Mouse (Mus musculus) liver, embryonic 16.5 days (tissue): Measurements from ENCODE around the gene 1700021F05Rik. TPM values are rescaled to one million over a fixed set of nuclear protein-coding genes. Genes with fewer than 3 reads are reported as not detected.

Source experiments
- ATAC-seq: fragments of 200-750 bp; cut with Nextera tagmentation; 2 replicates; pipeline ENCODE4 v1.8.0; 2017; ENCODE audit warnings: low read depth, mild to moderate bottlenecking, moderate number of reproducible peaks, moderate library complexity
- H3K27ac ChIP-seq: fragments of 300-500 bp; sonication (generic); 2 replicates; pipeline ENCODE4 v1.5.1; 2014; ENCODE audit warnings: mild to moderate bottlenecking, low read length
- H3K27me3 ChIP-seq: fragments of 300-500 bp; sonication (generic); 2 replicates; pipeline ENCODE4 v1.6.1; 2014; ENCODE audit warnings: low read depth, low read length, mixed read lengths; ENCODE audit not compliant: control insufficient read depth, insufficient read depth
- H3K36me3 ChIP-seq: fragments of 300-500 bp; sonication (generic); 2 replicates; pipeline ENCODE4 v1.6.1; 2014; ENCODE audit warnings: mild to moderate bottlenecking; ENCODE audit not compliant: control insufficient read depth, insufficient read depth
- H3K4me1 ChIP-seq: fragments of 300-500 bp; sonication (generic); 2 replicates; pipeline ENCODE4 v1.6.1; 2014; ENCODE audit warnings: low read depth, low read length, mixed read lengths; ENCODE audit not compliant: control insufficient read depth
- H3K4me2 ChIP-seq: fragments of 300-500 bp; sonication (generic); 2 replicates; pipeline ENCODE4 v1.6.1; 2014; ENCODE audit warnings: low read depth, low read length, mixed read lengths
- H3K4me3 ChIP-seq: fragments of 300-500 bp; sonication (generic); 2 replicates; pipeline ENCODE4 v1.5.1; 2014; ENCODE audit warnings: low read depth, mild to moderate bottlenecking, low read length
- H3K9ac ChIP-seq: fragments of 300-500 bp; sonication (generic); 2 replicates; pipeline ENCODE4 v1.6.1; 2014; ENCODE audit warnings: low read depth, low read length
- H3K9me3 ChIP-seq: fragments of 300-500 bp; sonication (generic); replicated peaks from 2 replicates; pipeline ENCODE4 v1.6.1; 2016; ENCODE audit warnings: low read length; ENCODE audit not compliant: control insufficient read depth
- WGBS: fragments of 180-500 bp; shearing (Covaris S2); extraction: QIAGEN DNeasy Blood & Tissue Kit; methylation state at CpG from one replicate; pipeline ENCODE4 v1.1.7; 2014; ENCODE audit not compliant: insufficient replicate concordance; 5-methylcytosine and 5-hydroxymethylcytosine counted together
- polyA plus RNA-seq: library from polyadenylated mRNA; unstranded; fragments of >200 nt; fragmentation: Nextera tagmentation; extraction: Ambion mirVana; gene quantifications from 2 replicates; pipeline ENCODE4 v1.2.1, GENCODE M21; 2015

Gene 1700021F05Rik
- polyA plus RNA-seq, 1 experiment from 2014 or later: 21.6 TPM

DNA sequence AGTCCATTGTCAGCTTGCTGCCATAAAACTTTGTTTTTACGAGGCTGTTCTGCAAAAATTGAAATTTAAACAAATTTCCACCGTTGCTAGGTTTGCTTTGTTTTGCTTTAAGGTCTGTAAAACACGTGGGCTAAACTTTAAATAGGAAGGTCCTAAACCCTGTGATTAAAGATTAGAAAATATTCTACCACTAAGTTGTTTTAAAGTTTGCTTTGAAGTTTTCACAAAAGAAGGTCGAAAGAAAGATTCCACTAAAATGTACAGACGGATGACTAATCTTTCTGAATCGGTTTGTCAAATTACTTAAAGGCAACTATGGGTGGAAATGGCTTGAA, 37.2 kb upstream of the 1700021F05Rik start, which contains the start of gene Cd24a:
Cd24a (plus strand) TSS at position 288 of the 335 bp plus-strand sequence.
- ATAC-seq: no peak
- no peaks in the 10 kb centered on the region for H3K9me3 ChIP-seq
- H3K27me3 ChIP-seq: no peaks in the 10 kb centered on the region
- WGBS: 2% methylated on average over 6 of the region's 6 CpGs
- peaks cover 30% of the 10 kb centered on the region for H3K4me1 ChIP-seq
- peak within 1 kb of the TSS; percentile 87 for H3K4me2 ChIP-seq
- peaks cover 26% of the 10 kb centered on the region for H3K36me3 ChIP-seq
- H3K9ac ChIP-seq: peak within 1 kb of the TSS; percentile 99
- H3K4me3 ChIP-seq: peak within 1 kb of the TSS; percentile 94
- peak within 1 kb of the TSS; percentile 98 for H3K27ac ChIP-seq

DNA sequence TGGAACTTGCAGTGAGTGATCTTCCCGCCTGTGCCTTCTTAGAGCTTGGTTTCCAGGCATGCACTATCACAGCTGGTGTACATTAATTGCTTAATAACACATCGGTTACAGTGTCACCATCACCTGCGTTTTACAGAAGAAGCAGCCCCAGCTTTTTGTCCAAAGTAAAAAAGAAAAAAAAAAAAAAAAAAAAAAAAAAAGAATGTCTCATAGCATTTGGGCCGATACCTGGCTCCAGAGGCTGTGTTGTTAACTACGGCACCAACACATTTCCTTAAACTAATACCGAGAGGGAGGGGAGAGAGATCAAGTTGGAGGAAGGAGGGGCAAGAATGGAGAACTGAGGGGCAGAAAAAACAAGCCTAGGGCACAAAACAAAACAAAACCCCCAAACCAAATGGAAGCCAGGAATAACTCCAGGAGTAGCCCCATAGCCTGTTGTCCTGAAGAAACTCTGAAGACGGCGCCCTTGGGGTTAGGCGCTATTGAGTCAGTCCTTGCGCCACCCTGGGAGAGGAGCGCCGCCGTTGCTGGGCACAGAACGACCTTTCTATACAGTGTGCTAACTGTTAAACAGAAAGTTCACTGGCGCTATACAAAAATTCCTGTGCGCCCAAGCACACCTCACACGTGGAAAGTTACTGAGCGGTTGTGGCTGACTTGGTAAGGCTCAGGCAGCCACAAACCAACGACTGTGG, 36.7 kb upstream of the 1700021F05Rik start:
- peak overlapping the region; percentile 94 for H3K4me3 ChIP-seq
- peak; percentile 10; the same call in 1 of the 2 replicates for ATAC-seq
- H3K27me3 ChIP-seq: no peaks in the 10 kb centered on the region
- H3K4me2 ChIP-seq: peak overlapping the region; percentile 87
- peaks cover 20% of the 10 kb centered on the region for H3K36me3 ChIP-seq
- H3K9ac ChIP-seq: peak overlapping the region; percentile 99
- 20% methylated on average over 19 of the region's 19 CpGs for WGBS
- H3K9me3 ChIP-seq: no peaks in the 10 kb centered on the region
- H3K4me1 ChIP-seq: peaks cover 26% of the 10 kb centered on the region
- peak overlapping the region; percentile 98 for H3K27ac ChIP-seq

DNA sequence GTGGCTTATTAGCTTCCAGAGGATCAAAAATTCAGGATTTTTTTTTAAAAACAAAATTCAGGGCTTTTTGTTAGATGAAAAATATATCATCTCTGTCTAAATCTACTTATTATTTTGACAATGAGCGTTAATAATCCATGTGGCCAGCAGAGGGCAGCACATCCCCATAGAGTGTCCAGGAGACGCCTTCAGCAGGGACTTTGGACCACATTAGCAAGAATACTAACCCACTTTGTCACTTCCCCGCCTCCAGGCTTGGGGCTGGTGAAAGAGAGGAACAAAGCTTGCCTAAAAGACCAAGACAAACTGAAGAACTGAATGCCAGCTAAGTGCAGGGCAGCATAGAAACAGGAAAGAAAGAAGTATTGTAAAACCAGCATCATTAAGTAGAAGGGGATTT, 34.2 kb upstream of the 1700021F05Rik start:
- Histone ChIP-seq H3K36me3 (no peaks in the 10 kb centered on the region), H3K4me3 (no peak overlapping the region), H3K9me3 (no peaks in the 10 kb centered on the region), H3K27ac (0 out of 2 replicates have a peak overlapping the region, but pooled peaks have one; percentile 5), H3K9ac (no peak overlapping the region; the same call in 1 of the 2 replicates), H3K4me1 (peaks cover 18% of the 10 kb centered on the region), H3K27me3 (no peaks in the 10 kb centered on the region), H3K4me2 (no peak overlapping the region)
- whole genome bisulfite sequencing: 0% methylated on average over 3 of the region's 3 CpGs
- ATAC-seq: no peak

DNA sequence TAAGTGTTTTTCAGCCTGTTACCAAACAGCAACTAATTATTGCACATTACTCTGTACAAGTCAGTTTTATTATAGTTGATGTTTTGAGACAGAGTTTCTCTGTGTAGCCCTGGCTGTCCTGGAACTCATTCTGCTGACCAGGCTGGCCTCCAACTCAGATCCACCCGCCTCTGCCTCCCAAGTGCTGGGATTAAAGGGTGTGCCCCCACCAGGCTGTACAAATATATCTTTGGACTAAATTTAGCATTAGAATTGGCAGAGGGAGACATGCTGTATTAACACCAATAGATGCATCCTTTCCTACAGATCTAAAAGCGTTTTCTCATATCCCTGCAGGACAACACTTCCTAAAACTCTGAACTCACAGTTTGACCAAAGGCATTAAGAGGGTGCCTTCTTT, 33.6 kb upstream of the 1700021F05Rik start:
- Histone ChIP-seq H3K9me3 (no peaks in the 10 kb centered on the region), H3K36me3 (no peaks in the 10 kb centered on the region), H3K4me3 (no peak overlapping the region), H3K27ac (no peak overlapping the region), H3K4me2 (no peak overlapping the region), H3K4me1 (peaks cover 18% of the 10 kb centered on the region), H3K27me3 (no peaks in the 10 kb centered on the region), H3K9ac (no peak overlapping the region)
- WGBS: 75% methylated on average over 2 of the region's 2 CpGs
- ATAC-seq: no peak

DNA sequence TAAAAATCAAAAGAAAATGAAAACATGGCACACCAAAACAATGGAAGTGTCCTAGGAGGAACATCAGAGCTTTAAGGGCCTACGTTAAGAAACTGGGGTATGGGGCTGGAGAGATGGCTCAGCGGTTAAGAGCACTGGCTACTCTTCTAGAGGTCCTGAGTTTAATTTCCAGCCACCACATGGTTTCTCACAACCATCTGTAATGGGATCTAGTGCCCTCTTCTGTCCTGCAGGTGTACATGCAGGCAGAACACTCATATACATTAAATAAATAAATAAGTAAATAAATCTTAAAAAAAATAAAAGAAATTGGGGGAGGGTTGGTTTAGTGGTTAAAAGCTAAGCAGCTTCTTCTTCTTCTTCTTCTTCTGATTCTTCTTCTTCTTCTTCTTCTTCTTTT, 20.5 kb upstream of the 1700021F05Rik start:
- ATAC-seq: no peak
- 70% methylated on average over 2 of the region's 2 CpGs for WGBS
- no peaks in the 10 kb centered on the region for H3K4me1 ChIP-seq

DNA sequence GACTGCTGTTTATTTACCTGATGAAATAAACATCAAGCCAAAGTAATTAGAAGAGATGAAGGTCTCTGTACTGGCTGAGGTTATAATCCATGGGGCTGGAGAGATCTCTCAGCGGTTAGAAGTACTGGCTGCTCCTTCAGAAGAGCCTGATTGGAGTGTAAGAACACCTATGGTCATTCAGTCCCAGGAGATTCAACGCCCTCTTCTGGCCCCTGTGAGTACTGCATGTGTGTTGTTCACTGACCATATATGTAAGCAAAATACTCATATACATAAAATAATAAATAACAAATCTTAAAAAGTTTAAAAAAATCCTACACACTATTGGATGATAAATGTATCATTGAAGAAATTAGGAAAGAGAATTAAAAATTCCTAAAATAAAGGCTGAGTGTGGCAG, 20.0 kb upstream of the 1700021F05Rik start:
- Histone ChIP-seq H3K4me1 (no peaks in the 10 kb centered on the region), H3K9me3 (no peaks in the 10 kb centered on the region), H3K4me3 (no peak overlapping the region), H3K9ac (no peak overlapping the region), H3K4me2 (no peak overlapping the region), H3K27me3 (no peaks in the 10 kb centered on the region), H3K36me3 (no peaks in the 10 kb centered on the region), H3K27ac (no peak overlapping the region)
- 38% methylated on average over 2 of the region's 2 CpGs for WGBS
- ATAC-seq: no peak

More for the DNA sequence above, 20.5 kb upstream of the 1700021F05Rik start:
- Histone ChIP-seq H3K27ac (no peak overlapping the region), H3K27me3 (no peaks in the 10 kb centered on the region), H3K4me2 (no peak overlapping the region), H3K36me3 (no peaks in the 10 kb centered on the region), H3K4me3 (no peak overlapping the region), H3K9me3 (no peaks in the 10 kb centered on the region), H3K9ac (no peak overlapping the region)

DNA sequence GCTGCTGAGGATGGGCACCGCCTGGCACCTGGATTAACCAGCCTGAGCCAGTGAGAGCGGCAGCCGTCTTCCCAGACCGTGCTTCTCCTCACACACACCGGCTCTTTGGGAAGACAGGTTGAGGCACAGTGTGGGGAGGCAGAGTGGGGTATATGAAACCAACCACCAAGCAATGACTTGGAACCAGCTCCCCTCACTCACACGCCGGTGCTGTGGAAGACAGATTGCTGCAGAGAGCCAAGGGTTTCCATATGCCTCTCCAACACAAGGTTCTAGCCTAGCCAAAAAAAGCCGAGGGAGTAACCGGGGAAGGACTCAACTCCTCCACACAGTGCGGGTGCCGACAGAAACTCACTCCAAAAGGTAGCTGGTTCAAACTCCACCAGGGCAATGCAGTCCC, 18.5 kb upstream of the 1700021F05Rik start:
- Histone ChIP-seq H3K36me3 (no peaks in the 10 kb centered on the region), H3K27ac (no peak overlapping the region), H3K27me3 (no peaks in the 10 kb centered on the region), H3K4me3 (no peak overlapping the region), H3K4me1 (no peaks in the 10 kb centered on the region), H3K9me3 (no peaks in the 10 kb centered on the region), H3K9ac (no peak overlapping the region), H3K4me2 (no peak overlapping the region)
- 72% methylated on average over 11 of the region's 11 CpGs for WGBS
- ATAC-seq: no peak

DNA sequence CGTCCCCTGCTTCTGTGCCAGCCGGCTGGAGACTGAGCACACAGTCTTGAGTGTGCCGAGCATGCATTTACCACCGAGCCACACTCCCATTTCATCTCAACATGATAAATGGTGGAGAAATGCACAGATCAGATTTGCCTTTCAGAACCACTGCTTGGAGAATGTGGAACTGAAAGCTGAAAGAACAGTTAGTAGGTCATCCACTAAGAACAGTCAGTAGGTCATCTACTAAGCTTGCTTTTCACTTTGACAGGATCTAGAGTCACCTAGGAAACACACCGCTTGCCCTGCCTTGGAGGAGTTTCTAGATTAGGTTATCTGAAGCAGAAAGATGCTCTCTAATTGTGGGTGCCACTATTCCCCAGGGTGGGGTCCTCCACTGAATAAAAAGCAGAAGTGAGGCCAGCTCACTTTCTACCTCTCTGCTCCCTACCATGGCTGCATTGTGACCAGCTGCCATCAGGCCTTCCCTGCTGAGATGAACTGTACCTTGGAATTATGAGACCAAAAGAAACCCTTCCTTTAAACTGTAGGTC, 16.9 kb upstream of the 1700021F05Rik start:
- H3K36me3 ChIP-seq: no peaks in the 10 kb centered on the region
- no peak overlapping the region for H3K27ac ChIP-seq
- no peak overlapping the region for H3K4me2 ChIP-seq
- 59% methylated on average over 5 of the region's 5 CpGs for WGBS
- no peak for ATAC-seq
- H3K9me3 ChIP-seq: no peaks in the 10 kb centered on the region
- H3K4me1 ChIP-seq: no peaks in the 10 kb centered on the region
- no peaks in the 10 kb centered on the region for H3K27me3 ChIP-seq
- H3K4me3 ChIP-seq: no peak overlapping the region
- H3K9ac ChIP-seq: no peak overlapping the region

DNA sequence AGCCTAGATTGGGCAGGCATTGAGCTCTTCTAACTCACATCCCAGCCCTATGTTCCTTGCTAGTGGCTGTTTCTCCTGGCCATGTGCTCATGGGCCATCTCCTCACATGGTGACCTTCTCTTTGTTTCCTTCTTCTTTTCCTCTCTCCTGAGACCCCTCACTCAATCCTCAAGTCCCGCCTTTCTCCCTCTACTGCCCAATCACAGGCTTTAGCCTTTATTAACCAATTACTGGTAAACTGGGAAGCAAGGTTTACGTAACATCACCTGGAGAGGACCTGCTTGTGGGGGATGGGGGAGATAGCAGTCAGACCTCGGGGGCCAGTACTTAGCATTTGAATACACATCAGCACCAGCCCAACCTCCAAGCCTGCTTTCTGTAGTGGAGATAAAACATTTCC, 10.6 kb upstream of the 1700021F05Rik start:
- H3K4me3 ChIP-seq: no peak overlapping the region
- H3K9ac ChIP-seq: no peak overlapping the region
- no peaks in the 10 kb centered on the region for H3K36me3 ChIP-seq
- no peaks in the 10 kb centered on the region for H3K4me1 ChIP-seq
- no peaks in the 10 kb centered on the region for H3K9me3 ChIP-seq
- H3K27ac ChIP-seq: no peak overlapping the region
- H3K4me2 ChIP-seq: no peak overlapping the region
- ATAC-seq: no peak
- WGBS: 43% methylated on average over 3 of the region's 3 CpGs
- H3K27me3 ChIP-seq: no peaks in the 10 kb centered on the region
